Mouse (Mus musculus) lung, postnatal 0 days (tissue): ENCODE measurements at regions not wholly inside any gene's neighbourhood (a gene's known extent, or its start where the extent isn't known, plus 50 kb on each side); places are given as distances from the start of the nearest gene placed in this dataset.

ENCODE experiments used
- CTCF ChIP-seq: IDR thresholded peaks from 2 replicates; pipeline ENCODE4 v1.5.1; 2016; ENCODE audit warnings: antibody characterized with exemption, mild to moderate bottlenecking
- EP300 ChIP-seq: IDR thresholded peaks from 2 replicates; pipeline ENCODE4 v1.6.1; 2016; ENCODE audit warnings: antibody characterized with exemption, mild to moderate bottlenecking, control low read depth

DNA sequence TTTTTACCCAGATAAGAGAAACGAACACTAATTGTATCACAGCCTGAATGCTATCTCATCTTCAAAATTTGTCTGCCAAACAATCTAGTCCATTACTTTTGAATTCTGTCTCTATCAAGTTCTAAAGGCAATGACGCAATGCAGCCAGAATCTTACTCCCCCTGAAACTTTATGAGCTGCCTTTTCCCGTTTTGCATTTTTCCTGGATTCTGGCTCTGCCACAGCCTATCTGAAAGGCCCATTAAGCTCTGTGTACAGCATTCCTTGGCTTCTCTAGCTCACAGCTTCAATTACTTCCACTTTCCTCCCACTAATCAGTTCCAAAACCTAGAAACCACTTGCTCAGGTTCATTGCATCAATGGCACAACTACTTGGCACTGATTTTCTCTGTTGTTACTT is 298.0 kb upstream of the Ppfia2 start:
- TF ChIP-seq CTCF (no peak), EP300 (no peak)
